Mouse (Mus musculus) kidney, postnatal 10 days (tissue): Measurements from ENCODE around the gene Tm4sf19.
"Not testable (repeated sequence)": the region's sequence is repeated elsewhere in the genome, so short reads cannot be mapped to it uniquely, and the experiment has no call there.

Experiments
- DNase-seq: peaks from one replicate; pipeline ENCODE4 v3.0.0; 2021; ENCODE audit warnings: mixed read lengths

Tm4sf19 gene

DNA sequence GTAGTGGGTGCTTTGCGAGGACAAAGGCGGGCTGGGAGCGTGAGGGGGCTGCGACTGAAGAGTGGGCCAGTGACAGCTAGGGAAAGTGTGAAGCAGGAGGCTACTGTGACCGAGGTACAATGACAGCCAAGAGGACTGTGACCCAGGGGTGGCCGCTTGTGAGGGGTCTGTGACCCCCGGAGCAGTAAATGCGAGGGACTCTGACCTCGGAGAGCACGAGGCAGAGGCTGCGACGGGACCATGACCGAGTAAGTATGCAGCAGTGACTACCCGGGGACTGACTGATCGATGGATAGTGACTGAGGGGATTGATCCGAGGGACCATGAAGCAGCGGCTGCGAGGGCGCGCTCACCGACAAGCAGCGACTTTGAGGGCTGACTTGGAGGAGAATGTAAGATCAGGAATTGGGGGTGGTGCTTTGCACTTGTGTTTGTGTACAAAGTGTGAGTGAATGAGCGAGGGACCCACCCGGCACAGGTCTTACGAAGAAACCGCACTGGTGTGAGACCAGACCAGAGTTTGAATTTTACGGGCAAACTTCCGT is 30.8 kb downstream of the Tm4sf19 start:
- no peak for DNase-seq

DNA sequence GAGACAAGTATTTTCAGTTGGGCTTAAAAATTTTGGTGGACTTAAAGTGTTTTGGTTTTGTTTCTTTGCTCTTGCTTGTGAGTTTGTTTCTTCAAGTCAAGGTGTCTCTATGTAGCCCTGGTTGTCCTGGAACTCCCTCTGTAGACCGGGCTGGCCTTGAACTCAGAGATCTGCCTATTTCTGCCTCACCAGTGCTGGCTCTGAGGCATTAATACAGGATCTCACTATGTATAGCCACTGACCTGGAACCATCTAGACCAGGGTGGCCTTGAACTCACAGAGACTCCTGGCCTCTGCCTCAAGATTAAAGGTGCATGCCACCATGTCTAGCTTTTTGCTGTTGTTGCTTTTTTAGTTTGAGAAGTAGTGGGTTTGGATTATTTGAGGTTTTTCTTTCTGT is 31.6 kb downstream of the Tm4sf19 start:
- no peak for DNase-seq

DNA sequence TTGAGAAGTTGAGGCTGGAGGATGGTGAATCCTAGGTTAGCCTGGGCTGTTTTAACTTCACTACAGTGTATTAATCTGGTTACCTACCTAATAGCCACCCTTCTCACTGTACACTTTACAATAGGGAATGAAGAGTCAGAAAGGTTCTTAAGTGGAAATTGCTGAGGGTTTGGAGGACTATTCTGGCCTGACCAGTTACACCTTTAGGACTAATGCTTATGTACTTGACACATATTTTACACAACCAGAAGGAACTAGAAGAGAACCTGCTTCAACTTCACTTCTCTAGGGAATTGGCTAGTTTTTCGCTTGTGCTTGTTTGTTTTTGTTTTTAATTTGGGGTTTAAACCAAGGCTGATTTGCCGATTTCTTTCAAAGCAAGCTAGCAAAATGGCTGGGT is 32.8 kb downstream of the Tm4sf19 start:
- no peak for DNase-seq

DNA sequence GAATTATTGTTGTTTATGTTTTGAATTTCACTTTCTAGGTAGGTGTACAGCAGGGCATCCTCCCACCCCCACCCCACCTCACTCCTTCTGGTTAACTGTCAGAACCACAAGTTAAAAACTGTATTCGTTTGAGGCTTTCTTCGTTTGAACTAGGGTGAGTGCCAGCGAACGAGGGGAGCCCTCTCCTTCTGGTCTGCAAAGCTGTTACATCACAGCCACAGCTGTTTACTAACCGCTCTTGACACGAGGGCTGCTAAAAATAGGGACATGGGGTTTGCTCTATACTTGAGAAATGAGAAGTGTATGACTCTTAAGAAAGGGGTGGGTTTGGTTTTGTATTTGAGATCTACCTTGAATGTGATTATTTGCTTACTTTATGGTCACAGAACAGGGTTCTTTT is 33.8 kb downstream of the Tm4sf19 start:
- DNase-seq: peak; percentile 16

DNA sequence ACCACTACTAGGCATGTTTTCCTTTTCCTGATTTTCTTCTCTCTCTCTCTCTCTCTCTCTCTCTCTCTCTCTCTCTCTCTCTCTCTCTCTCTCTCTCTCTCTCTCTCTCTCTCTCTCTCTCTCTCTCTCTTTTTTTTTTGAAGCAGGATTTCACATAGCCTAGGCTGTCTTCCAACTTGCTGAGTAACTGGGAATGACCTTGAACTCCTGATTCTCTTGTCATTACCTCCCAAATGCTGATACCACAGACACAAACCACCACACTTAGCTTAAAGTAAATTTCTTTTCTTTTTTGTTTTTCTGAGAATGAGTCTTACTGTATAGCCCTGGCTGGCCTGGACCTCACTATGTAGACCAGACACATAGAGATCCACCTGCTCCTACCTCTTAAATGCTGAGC is 34.4 kb downstream of the Tm4sf19 start:
- DNase-seq: no peak

DNA sequence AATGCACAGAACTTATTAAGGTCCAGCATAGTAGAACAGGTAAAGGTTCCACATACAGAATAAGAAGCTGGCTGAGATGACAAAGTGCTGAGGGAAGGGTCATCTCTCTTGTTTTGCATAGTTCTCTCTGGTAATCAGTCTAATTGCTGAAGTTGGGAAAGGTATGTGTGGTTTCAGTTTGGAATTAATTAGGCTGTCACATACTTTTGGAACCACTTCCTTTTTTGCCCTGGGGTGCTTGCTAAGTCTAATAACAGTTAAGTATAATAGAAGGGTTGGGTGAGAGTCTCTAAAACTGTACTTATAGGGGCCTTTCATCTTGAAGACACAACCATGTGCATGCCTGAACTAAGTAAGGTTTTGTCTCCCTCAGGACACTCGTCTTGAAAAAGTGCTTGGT is 36.4 kb downstream of the Tm4sf19 start:
- no peak for DNase-seq

DNA sequence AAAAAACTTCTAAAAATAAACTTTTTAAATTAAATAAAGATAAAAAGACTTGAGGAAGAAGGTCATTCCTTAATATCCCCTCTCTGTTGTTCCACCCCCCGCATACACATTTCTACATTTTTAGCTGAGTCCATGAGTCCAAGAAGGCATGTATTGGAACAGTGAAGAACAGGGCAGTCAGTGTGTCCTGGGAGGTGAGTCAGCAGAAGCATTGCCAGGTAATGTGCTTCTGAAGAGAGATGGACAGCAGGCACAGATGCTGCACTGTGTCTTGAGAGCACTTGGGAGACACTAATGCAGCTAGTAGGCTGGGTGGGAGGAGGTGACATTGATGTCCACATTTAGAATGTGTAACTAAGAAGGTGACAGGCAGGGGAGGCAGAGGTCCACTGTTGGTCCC is 37.0 kb downstream of the Tm4sf19 start:
- no peak for DNase-seq

DNA sequence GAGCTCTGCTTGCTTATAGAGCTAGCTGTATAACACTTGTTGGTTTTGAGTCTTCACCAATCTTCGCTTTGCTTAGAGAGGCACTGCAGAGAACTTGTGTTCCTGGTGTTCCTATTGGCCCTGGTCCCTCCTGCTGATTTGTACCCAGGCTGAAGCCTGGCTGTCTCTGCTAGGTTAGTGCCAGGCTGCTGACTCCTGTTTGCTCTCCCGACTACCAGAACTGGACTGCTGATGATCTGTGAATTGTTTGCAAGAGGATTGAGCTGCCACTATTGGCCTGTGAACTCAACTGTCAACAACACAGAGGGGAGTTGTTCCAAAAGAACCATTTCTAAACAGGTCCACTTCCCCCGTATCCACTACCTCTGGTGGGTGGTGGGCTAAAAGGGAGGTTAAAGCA is 41.1 kb downstream of the Tm4sf19 start:
- DNase-seq: no peak

DNA sequence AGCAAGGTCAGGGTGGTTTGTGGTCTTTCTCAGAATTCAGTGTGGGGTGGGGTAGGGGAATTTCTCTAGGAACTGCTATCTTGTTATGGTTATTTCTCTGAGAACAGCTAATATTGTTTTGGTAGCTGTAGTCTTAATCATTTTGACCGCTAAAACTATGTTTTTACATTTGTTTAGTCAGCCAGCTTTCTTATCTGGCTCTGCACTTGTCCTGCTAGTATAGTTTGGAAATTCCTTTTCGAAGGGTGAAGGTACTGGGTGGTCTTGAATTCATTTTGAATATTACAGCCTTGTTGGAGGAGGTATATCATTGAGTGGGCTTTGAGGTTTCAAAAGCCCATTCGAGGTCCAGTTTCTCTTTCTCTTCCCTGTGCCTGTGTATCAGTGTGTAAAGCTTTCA is 44.3 kb downstream of the Tm4sf19 start:
- not testable (repeated sequence) for DNase-seq

DNA sequence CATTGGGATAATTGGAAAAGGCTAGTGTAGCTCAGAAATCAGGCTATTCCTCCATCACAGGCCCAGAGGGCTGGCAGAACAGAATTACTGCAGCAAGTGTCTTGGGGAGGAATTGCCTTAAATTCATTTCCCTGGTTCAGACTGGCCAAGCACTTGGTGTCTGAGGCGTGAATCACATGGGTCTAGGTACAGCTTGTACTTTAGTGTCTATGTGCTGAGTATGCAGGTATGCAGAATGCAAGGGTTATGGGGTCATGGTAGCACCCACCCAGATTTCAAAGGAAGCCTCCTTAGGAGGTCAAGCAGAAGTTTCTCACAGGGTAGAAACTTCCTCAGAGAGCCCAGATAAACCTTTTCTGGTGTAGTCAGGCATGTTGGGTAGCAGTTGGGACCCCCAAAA is 45.3 kb downstream of the Tm4sf19 start:
- DNase-seq: no peak

DNA sequence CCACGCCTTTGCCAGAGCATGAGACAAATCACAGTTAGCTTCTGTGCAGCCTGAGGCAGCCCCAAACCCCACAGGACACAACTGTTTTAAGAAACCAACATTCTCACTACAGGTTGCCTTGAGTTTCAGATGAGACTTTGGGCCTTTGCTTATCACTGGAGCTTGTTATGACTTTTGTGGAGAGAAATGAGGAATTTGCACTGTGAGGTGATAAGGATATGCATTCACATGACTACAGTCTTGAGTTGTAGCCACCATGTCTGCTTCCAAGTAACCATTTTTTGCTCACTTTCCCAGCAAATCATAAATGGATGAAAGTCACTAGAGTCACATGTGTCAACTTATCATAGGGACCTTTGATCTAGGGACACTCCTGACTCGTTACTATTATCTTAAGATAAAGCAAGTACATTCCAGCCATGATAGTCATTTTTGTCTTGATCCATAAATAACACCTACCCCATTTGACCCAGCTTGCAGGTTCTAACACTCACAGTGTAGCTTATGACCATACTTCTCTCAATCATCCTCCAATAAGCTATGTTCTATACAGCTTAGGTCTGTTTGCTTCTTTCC is 46.3 kb downstream of the Tm4sf19 start:
- DNase-seq: no peak

DNA sequence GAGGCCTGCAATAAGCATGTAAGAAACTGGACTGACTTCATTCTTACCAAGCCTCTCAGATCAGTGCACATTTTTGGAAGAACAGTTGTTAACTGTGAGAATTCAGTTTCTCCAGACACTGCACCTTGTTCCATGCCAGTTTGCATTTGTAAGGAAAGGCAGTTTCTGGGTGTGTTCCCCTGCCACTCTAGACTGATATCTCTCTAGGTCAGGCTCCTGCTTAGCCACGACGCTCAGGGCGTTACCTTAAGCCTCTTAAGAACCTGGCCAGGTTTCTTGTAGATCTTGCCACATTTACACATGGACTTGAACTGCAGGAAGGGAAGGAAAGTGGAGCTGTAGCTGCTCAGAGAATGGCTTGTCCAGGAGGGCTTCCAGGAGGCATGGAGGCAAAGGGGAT is 49.4 kb downstream of the Tm4sf19 start:
- DNase-seq: no peak

DNA sequence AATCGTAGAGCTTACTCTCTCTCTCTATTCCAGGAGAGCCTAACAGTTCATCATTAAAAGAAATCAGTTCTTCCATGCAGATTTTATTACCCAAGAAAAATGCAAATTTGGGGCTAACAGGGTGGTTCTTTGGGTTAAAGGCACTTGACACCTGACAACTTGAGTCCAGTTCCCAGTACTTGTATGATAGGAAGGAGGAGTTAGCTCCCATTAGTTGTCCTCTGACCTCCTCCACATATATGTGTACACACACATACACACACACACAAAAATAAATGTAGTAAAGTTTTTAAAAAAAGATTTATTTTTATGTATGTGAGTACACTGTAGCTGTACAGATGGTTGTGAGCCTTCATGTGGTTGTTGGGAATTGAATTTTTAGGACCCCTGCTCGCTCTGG is 49.8 kb downstream of the Tm4sf19 start:
- DNase-seq: no peak

DNA sequence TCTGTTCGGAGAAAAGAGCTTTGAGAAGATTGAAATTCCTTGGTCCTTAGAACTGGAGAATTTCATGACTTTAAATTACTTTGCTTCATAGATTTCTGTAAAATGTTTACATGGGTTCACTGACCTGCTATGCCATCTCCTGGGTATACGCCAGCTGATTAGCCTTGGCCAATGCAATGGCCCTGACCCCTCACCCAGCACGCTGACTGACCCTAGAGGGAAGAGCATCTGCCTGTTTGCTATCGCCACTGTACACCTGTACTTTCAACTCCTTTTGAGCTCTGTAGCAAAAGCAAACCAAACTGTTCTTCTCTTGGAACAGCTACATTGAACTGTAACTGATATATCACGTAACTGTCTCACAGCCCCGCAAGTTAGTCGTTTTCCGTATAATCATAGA is 52.8 kb downstream of the Tm4sf19 start:
- no peak for DNase-seq

DNA sequence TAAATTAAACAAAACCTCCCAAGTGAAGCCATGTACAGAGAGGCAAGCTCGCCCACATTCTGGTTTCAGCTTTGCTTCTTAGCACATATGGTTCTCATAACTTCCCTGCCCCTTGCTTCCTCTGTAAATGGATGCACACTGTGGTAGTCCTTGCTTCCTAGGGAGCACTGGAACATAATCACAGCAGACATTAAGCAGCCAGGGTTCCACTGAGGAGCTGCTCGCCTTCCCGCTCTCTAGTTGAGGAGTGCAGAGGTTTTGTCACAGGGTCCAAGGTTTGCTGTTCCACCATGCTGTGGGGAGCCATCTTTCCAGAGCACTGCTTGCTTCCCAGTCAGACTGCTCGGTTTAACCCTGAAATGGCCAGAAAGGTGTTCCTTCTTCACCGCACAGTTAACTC is 54.3 kb downstream of the Tm4sf19 start:
- no peak for DNase-seq

DNA sequence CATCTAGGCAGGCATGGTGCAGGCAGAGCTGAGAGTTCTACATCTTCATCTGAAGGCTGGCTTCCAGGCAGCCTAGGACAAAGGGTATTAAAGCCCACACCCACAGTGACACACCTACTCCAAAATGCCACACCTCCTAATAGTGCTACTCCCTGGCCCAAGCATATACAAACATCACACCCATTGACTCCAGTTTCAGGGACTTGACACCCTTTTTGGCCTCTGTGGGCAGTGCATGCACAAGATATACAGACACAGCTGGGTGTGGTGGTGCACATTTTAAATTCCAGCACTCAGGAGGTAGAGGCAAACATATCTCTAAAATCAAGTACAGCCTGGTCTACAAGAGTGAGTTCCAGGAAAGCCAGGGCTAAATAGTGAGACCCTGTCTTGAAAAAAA is 55.8 kb downstream of the Tm4sf19 start:
- DNase-seq: no peak

DNA sequence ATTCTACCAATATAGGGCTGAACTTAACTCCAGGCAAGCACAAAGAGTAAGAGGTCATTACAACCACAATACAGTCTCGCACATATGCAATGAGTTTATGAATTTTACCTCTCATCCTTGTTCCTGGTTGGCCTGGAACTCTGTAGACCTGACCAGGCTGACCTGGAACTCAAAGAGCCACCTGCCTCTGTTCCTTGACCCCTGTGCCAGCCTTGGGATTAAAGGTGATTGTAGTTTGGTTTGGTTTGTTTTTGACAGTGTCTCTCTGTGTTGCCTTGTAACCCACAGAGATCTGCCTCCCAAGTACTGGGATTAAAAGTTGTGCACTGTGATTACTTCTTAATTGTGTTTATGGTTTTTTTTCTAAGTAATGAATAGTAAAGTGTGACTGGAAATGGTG is 56.5 kb downstream of the Tm4sf19 start:
- DNase-seq: no peak
